Mouse (Mus musculus): ENCODE data around the gene Tsga10ip.
"Not testable (repeated sequence)": the region's sequence is repeated elsewhere in the genome, so short reads cannot be mapped to it uniquely, and the experiment has no call there.

Tsga10ip gene

GRCm38 (mm10) chr19:5388011-5388441 lies 14.3 kb downstream of the Tsga10ip start:
- no peak for DNase-seq

- DNase-seq: no peak
Measured at GRCm38 (mm10) chr19:5384715-5385114, 17.6 kb downstream of the Tsga10ip start.

GRCm38 (mm10) chr19:5383326-5383725 lies 19.0 kb downstream of the Tsga10ip start:
- DNase-seq: no peak

GRCm38 (mm10) chr19:5377446-5377845 lies 24.9 kb downstream of the Tsga10ip start:
- DNase-seq: no peak

- DNase-seq: no peak
Measured at GRCm38 (mm10) chr19:5374748-5375147, 27.6 kb downstream of the Tsga10ip start.

GRCm38 (mm10) chr19:5374177-5374576 lies 28.1 kb downstream of the Tsga10ip start:
- no peak for DNase-seq

GRCm38 (mm10) chr19:5372724-5373123 lies 29.6 kb downstream of the Tsga10ip start:
- DNase-seq: no peak

GRCm38 (mm10) chr19:5370932-5371331 lies 31.4 kb downstream of the Tsga10ip start:
- DNase-seq: no peak

GRCm38 (mm10) chr19:5367455-5367854 lies 34.9 kb downstream of the Tsga10ip start:
- no peak for DNase-seq

GRCm38 (mm10) chr19:5367053-5367359 lies 35.3 kb downstream of the Tsga10ip start, which contains the start of gene Banf1:
Gene Banf1 (minus strand): TSS chr19:5367168.
- DNase-seq: no peak

- peak; percentile 95 for DNase-seq
Measured at GRCm38 (mm10) chr19:5366175-5367052, 35.9 kb downstream of the Tsga10ip start, which contains the start of gene Eif1ad. Gene Eif1ad (plus strand): TSS chr19:5366741.

- DNase-seq: no peak
Measured at GRCm38 (mm10) chr19:5365751-5366150, 36.6 kb downstream of the Tsga10ip start.

- no peak for DNase-seq
Measured at GRCm38 (mm10) chr19:5364124-5364523, 38.2 kb downstream of the Tsga10ip start.

GRCm38 (mm10) chr19:5362186-5362585 lies 40.1 kb downstream of the Tsga10ip start:
- DNase-seq: no peak

GRCm38 (mm10) chr19:5356080-5356479 lies 46.2 kb downstream of the Tsga10ip start:
- DNase-seq: no peak

- DNase-seq: no peak
Measured at GRCm38 (mm10) chr19:5353609-5354008, 48.7 kb downstream of the Tsga10ip start.

GRCm38 (mm10) chr19:5349502-5349873 lies 52.8 kb downstream of the Tsga10ip start, which contains the start of gene Cst6:
Gene Cst6 (minus strand): TSS chr19:5349574.
- DNase-seq: not testable (repeated sequence)

GRCm38 (mm10) chr19:5348526-5349501 lies 53.5 kb downstream of the Tsga10ip start:
- DNase-seq: peak; percentile 48

GRCm38 (mm10) chr19:5348064-5348463 lies 54.3 kb downstream of the Tsga10ip start:
- DNase-seq: no peak

GRCm38 (mm10) chr19:5345297-5346131 lies 56.8 kb downstream of the Tsga10ip start:
- DNase-seq: no peak

- no peak for DNase-seq
Measured at GRCm38 (mm10) chr19:5341360-5341759, 61.0 kb downstream of the Tsga10ip start.
